Mouse (Mus musculus): ENCODE measurements around the gene Ankrd9. TPM values are rescaled to one million over a fixed set of nuclear protein-coding genes. Genes with fewer than 3 reads are reported as not detected.

The Ankrd9 gene
- total RNA-seq, 2 experiments from 2014 or later = 87.2 to 221 TPM

DNA sequence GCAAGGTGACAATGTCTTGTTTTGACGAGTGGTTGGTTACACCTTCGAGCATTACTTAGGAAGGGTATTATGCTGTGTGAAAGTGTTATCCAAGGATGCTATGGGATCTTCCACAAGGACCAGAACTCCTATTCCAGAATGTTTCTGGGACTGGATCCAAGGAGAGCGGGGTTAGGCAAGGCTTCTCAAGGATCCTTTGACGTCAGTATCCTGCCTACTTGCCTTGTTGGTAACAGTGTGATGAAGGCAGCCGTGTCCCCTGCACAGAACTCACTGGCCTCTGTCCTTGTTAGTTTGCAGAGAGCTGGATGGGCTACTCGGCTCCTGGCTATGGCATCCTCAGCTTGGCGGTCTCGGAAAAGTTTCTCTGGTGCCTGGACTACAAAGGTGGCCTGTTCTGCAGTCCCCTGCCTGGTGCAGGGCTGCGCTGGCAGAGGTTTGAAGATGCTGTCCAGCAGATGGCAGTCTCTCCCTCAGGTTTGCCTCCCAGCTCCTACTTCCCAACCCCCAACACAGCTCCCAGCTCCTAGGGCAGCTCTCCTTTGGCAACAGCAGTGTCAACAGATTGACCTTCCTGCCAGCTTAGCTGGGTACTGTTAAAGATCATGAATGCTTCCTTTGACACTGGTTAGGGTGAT is 42.7 kb downstream of the Ankrd9 start:
- peak; percentile 83 for DNase-seq
- intact Hi-C loops (cut with DNase I; ENCODE audit: low total_unique reads) = no loop called here

DNA sequence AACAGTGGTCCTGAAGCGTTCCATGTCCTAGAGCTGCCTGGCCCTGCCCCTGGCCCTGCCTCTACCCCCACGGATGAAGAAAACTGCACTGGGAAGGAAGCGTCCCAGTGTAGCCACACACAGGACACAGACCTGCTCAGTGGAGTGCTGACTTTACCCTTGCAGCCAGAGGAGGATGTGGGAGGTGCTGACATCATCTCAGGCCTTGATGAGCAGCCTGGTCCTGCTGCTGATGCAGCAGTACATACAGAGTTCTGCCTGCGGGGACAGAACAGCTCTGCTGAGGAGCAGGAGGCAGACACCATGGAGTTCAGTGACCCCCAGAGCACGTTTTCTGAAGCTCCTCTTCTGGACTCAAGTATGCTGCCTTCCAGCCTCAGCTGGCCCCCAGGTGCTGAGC is 46.0 kb downstream of the Ankrd9 start:
- intact Hi-C loops (cut with DNase I; ENCODE audit: low total_unique reads) = no loop called here
- DNase-seq = no peak

Other genes with a start within 250 kb of the Ankrd9 start
- gene Wdr20, start 241.1 kb downstream of the Ankrd9 start, total RNA-seq (2021) = 10 to 100 TPM; 19.1 to 20.3 TPM
- gene Mok, start 138.1 kb downstream of the Ankrd9 start, total RNA-seq (2021) = under 1 TPM; 0.25 to 0.31 TPM
- 1 to 10 TPM; 3.9 to 5.4 TPM for gene Zfp839, start 128.8 kb downstream of the Ankrd9 start, total RNA-seq (2021)
- 10 to 100 TPM; 30.5 to 32.9 TPM for gene Cinp, start 89.9 kb downstream of the Ankrd9 start, total RNA-seq (2021)
- gene Tecpr2, start 89.8 kb downstream of the Ankrd9 start, total RNA-seq (2021) = 1 to 10 TPM; 2.7 to 2.8 TPM
- gene Rcor1, start 60.3 kb upstream of the Ankrd9 start, total RNA-seq (2021) = 10 to 100 TPM; 11.5 to 12.7 TPM
- 10 to 100 TPM; 10.5 to 18.7 TPM for gene Traf3, start 187.3 kb upstream of the Ankrd9 start, total RNA-seq (2021)
- gene 4930595D18Rik, start 205.5 kb upstream of the Ankrd9 start, total RNA-seq (2021) = not detected

All from gastrocnemius, postnatal 14 days (tissue).